Mouse (Mus musculus): ENCODE data around the gene Cdkal1. TPM values are rescaled to one million over a fixed set of nuclear protein-coding genes. Genes with fewer than 3 reads are reported as not detected.

Cdkal1 gene
- polyA plus RNA-seq, 1 experiment, result 6.5 TPM

DNA sequence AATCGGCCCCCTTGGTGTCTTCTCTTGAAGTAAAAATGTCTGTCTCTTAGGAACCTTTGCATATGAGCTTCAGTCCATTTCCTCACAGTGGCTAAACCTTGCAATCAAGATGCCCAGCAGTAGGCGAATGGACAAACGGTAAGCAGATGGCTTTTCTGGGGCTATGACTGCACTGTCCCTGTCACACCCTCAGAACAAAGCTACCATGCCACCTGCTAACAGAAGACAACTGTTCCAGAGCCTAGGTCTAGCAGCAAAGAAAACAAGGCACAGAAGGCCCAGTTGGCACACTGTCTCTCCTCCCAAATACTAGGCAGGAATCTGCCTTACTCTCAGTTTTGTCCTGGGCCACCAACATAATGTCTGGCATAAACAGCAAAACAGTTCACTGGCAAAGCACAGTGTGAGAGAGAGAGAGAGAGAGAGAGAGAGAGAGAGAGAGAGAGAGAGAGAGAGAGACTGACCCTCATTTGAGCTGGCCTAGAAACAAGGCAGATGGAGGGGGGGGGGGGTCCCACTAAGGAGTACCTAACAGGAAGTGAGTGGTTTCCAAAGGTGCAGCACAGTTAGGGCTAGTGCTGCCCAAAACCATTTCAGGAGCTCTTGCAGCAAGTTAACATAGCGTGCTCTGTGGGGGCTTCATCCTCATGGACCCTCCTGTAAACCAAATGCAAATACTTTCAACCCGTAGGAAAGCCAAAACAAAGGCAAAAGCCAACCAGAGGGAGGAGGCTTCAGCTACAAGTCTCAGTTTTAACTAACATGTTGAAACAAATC lies 95.6 kb downstream of the Cdkal1 start:
- TF ChIP-seq CTCF (IDR thresholded peaks at IDR 0.05; ENCODE audit: extremely low read depth, insufficient read depth, low read length) (no peak), POLR2A (IDR thresholded peaks at IDR 0.05; ENCODE audit: extremely low read depth, insufficient read depth, low read length) (no peak)
- no peak overlapping the region for H3K27ac ChIP-seq (ENCODE audit: insufficient read depth, low read length)
- H3K4me3 ChIP-seq (ENCODE audit: insufficient read depth, low read length), result no peak overlapping the region

DNA sequence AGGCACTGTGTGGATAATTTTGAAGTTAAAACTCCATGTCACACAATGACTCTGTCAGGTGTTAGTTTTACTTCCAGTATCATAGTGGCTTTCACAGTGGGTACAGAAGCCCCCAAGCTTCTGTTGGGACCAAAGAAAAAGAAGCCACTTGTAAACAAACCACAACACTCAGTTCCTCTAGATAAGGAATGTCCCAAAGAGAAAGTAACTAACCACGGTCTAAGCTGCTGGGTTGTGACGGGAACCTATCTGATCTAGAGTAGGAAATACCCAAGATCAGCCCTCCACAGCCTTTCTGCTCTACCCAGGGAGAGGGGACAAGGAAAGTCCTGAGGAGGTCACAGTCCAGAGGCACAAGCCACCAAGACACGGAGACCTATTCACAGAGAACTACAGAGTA lies 99.4 kb downstream of the Cdkal1 start:
- H3K27ac ChIP-seq (ENCODE audit: insufficient read depth, low read length), result no peak overlapping the region
- no peak overlapping the region for H3K4me3 ChIP-seq (ENCODE audit: insufficient read depth, low read length)
- TF ChIP-seq CTCF (IDR thresholded peaks at IDR 0.05; ENCODE audit: extremely low read depth, insufficient read depth, low read length), result no peak
- no peak for TF ChIP-seq POLR2A (IDR thresholded peaks at IDR 0.05; ENCODE audit: extremely low read depth, insufficient read depth, low read length)
- H3K4me1 ChIP-seq (ENCODE audit: control insufficient read depth, insufficient read depth, low read length), result no peaks in the 10 kb centered on the region; the same call in 1 of the 2 replicates

More for the DNA sequence above, 95.6 kb downstream of the Cdkal1 start:
- H3K4me1 ChIP-seq (ENCODE audit: control insufficient read depth, insufficient read depth, low read length), result no peaks in the 10 kb centered on the region; the same call in 1 of the 2 replicates

DNA sequence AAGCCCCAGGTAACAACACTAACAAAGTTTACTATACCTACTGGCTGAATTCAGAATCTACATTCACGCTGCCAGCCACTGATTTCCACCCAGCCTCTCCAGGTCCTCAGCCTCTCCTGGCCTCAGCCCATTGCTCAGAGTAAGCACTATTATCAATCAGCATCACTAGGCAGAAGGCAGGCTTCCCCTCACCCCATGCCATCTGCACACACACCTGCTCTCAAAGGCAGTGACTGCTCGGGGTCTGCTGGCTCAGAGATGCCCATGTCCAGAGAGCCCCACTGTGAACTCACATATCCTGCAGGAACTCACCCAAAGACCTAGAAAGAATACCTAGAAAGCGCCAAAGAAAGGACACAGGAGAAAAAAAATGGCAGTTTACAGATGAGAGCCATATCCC lies 102.2 kb downstream of the Cdkal1 start:
- Histone ChIP-seq H3K4me3 (ENCODE audit: insufficient read depth, low read length) (no peak overlapping the region), H3K27ac (ENCODE audit: insufficient read depth, low read length) (no peak overlapping the region), H3K4me1 (ENCODE audit: control insufficient read depth, insufficient read depth, low read length) (no peaks in the 10 kb centered on the region)
- TF ChIP-seq POLR2A (IDR thresholded peaks at IDR 0.05; ENCODE audit: extremely low read depth, insufficient read depth, low read length) (no peak), CTCF (IDR thresholded peaks at IDR 0.05; ENCODE audit: extremely low read depth, insufficient read depth, low read length) (no peak)

DNA sequence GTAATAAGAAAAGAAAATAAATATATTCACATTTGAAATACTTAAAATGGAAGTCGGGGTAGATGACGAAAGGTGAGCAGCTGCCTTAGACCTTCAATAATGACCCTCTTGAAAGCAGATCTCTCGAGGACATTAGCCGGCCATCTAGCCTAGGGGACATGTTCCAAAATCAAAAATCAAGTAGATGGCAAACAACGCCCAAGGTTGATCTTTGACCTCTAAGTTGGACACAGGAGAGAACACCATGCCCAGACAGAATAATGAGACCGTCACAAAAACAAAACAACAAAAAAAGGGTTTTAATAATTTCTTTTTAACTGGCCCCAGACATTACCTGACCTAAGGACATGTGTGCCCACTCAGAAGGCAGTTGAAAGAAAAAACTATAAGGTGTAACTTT lies 103.4 kb downstream of the Cdkal1 start:
- TF ChIP-seq POLR2A (IDR thresholded peaks at IDR 0.05; ENCODE audit: extremely low read depth, insufficient read depth, low read length) (no peak), CTCF (IDR thresholded peaks at IDR 0.05; ENCODE audit: extremely low read depth, insufficient read depth, low read length) (no peak)
- H3K27ac ChIP-seq (ENCODE audit: insufficient read depth, low read length), result no peak overlapping the region
- H3K4me1 ChIP-seq (ENCODE audit: control insufficient read depth, insufficient read depth, low read length), result no peaks in the 10 kb centered on the region; the same call in 1 of the 2 replicates
- H3K4me3 ChIP-seq (ENCODE audit: insufficient read depth, low read length), result no peak overlapping the region

DNA sequence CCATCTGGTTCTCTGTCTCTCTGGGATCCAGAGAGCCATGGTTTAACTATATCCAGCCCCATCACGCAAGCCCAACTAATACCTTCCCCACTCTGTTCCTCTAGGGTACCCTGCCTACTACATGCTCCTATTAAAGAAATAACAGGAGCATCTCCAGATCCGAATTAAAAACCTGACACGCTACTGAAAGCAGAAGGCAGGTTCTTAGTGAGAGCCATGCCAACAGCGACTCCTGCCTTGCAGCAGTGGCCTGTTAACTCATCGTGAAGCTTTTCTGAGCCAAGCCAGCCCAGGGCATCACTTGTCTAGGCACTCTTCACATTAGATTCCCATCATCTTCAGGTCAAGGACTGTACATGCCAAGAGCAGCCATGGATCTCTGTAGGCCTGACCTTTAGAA lies 104.3 kb downstream of the Cdkal1 start:
- H3K4me3 ChIP-seq (ENCODE audit: insufficient read depth, low read length), result no peak overlapping the region
- H3K27ac ChIP-seq (ENCODE audit: insufficient read depth, low read length), result no peak overlapping the region
- H3K4me1 ChIP-seq (ENCODE audit: control insufficient read depth, insufficient read depth, low read length), result no peaks in the 10 kb centered on the region; the same call in 1 of the 2 replicates
- TF ChIP-seq POLR2A (IDR thresholded peaks at IDR 0.05; ENCODE audit: extremely low read depth, insufficient read depth, low read length) (no peak), CTCF (IDR thresholded peaks at IDR 0.05; ENCODE audit: extremely low read depth, insufficient read depth, low read length) (no peak)

DNA sequence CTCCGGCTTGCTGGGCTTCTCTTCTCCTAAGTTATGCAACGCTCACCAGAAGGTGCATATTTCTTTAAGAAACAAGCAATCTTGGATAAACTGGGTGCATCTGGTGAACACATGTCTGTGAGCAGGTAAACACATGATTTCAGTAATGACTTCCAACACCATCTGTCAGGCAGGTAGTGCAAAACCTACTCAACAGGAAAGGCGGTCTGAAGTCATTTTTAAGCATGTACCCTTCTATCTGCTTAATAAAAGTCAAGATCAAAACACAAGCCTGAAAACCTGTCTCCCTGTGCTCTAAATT lies 108.2 kb downstream of the Cdkal1 start:
- TF ChIP-seq CTCF (IDR thresholded peaks at IDR 0.05; ENCODE audit: extremely low read depth, insufficient read depth, low read length), result no peak
- no peak for TF ChIP-seq POLR2A (IDR thresholded peaks at IDR 0.05; ENCODE audit: extremely low read depth, insufficient read depth, low read length)
- no peak overlapping the region for H3K27ac ChIP-seq (ENCODE audit: insufficient read depth, low read length)
- H3K4me1 ChIP-seq (ENCODE audit: control insufficient read depth, insufficient read depth, low read length), result no peaks in the 10 kb centered on the region; the same call in 1 of the 2 replicates
- H3K4me3 ChIP-seq (ENCODE audit: insufficient read depth, low read length), result no peak overlapping the region

DNA sequence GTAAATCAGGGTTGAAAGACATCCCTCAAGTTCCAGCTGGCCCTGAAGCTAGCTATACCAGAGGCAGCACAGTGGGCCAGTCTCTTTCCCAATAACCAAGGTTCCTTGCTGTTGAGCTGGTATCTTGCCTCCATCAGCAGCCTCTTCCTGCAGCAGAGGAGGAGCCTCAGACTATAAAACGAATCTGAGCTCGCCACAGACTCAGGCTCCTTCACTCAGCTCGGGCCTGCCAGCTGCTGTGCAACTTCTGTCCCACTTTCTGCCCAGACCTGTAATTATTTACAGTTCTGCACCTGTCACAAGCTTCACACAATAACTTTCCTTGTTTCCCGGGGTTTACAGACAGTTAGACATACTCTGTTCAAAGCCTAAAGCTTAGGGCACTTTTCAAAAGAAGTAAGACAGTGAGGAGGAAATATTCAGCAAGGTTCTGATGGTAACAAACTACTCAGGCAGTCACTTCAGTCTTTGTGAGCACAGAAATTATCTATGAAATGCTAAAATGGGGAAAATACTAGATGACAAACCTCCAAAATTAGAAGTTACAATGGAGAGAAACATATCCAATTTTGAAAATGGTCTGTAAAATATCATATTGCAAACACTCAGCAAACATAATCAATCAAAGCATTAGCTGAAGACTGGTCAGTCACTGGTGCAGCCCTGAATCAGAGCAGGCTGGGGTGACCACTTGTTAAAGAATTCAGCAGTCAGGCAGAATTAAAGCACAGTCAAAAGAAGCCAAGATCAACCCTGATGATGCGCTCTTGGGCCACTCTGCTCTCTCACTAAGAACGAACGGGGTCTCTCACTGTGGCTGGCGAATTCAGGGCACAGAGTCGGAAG lies 108.8 kb downstream of the Cdkal1 start:
- H3K27ac ChIP-seq (ENCODE audit: insufficient read depth, low read length), result no peak overlapping the region
- no peak overlapping the region for H3K4me3 ChIP-seq (ENCODE audit: insufficient read depth, low read length)
- TF ChIP-seq POLR2A (IDR thresholded peaks at IDR 0.05; ENCODE audit: extremely low read depth, insufficient read depth, low read length), result no peak
- H3K4me1 ChIP-seq (ENCODE audit: control insufficient read depth, insufficient read depth, low read length), result no peaks in the 10 kb centered on the region; the same call in 1 of the 2 replicates

DNA sequence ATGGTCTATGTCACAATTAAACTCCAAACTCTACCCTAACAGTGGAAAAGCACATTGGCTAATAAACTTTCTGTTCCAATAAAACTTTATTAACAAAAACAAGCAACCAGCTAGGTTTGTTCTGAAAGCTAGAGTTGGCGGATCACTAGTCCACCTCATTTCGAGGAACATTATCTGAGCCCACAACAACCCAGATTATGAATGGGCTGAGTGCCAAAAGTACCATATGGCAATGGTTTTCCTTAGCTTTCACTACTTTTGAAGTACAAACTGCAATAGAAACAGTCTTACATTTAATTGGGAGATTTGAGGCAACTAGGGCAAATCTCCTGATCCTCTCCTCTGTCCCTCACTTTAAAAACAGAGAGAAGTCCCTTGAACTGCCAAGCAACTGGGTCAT lies 110.4 kb downstream of the Cdkal1 start:
- no peak for TF ChIP-seq CTCF (IDR thresholded peaks at IDR 0.05; ENCODE audit: extremely low read depth, insufficient read depth, low read length)
- TF ChIP-seq POLR2A (IDR thresholded peaks at IDR 0.05; ENCODE audit: extremely low read depth, insufficient read depth, low read length), result no peak
- H3K4me3 ChIP-seq (ENCODE audit: insufficient read depth, low read length), result no peak overlapping the region
- H3K4me1 ChIP-seq (ENCODE audit: control insufficient read depth, insufficient read depth, low read length), result no peaks in the 10 kb centered on the region; the same call in 1 of the 2 replicates
- H3K27ac ChIP-seq (ENCODE audit: insufficient read depth, low read length), result no peak overlapping the region

DNA sequence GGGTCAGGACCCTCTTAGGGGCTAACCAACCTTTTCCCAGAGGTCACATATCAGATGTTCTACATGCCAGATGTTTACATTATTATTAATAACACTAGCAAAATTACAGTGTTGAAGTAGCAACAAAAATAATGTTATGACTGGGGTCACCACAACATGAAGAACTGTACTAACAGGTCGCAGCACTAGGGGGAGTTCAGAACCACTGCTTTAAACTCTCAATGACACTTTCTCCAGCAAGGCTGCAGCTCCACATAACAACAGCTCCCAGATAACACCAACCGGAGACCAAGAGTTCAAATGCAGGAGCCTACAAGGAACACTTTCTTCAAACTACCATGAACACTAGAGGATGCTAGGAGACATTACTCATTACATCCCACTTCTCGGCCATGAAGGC lies 111.3 kb downstream of the Cdkal1 start:
- Histone ChIP-seq H3K4me1 (ENCODE audit: control insufficient read depth, insufficient read depth, low read length) (no peaks in the 10 kb centered on the region; the same call in 1 of the 2 replicates), H3K27ac (ENCODE audit: insufficient read depth, low read length) (no peak overlapping the region), H3K4me3 (ENCODE audit: insufficient read depth, low read length) (no peak overlapping the region)
- TF ChIP-seq CTCF (IDR thresholded peaks at IDR 0.05; ENCODE audit: extremely low read depth, insufficient read depth, low read length), result no peak
- no peak for TF ChIP-seq POLR2A (IDR thresholded peaks at IDR 0.05; ENCODE audit: extremely low read depth, insufficient read depth, low read length)

DNA sequence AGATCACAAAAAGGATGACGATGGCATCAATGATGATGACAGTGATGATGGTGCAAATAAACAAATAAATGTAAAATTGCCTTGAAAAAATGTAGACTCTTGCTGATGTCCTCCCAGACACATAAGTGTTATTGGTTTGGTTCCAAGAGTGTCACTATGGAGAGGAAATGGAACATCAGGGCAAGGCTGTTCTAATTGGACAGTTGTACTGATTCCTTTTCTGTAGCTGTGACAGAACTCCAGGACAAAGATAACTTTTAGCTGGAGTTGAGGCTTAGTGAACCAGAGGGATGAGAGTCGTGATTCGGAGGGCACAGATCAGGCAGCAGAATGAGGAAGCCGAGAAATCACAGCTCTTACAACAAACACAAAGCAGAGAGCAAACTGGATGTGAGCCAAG lies 111.7 kb downstream of the Cdkal1 start:
- H3K27ac ChIP-seq (ENCODE audit: insufficient read depth, low read length), result no peak overlapping the region
- no peak overlapping the region for H3K4me3 ChIP-seq (ENCODE audit: insufficient read depth, low read length)
- TF ChIP-seq CTCF (IDR thresholded peaks at IDR 0.05; ENCODE audit: extremely low read depth, insufficient read depth, low read length), result no peak
- TF ChIP-seq POLR2A (IDR thresholded peaks at IDR 0.05; ENCODE audit: extremely low read depth, insufficient read depth, low read length), result no peak
- no peaks in the 10 kb centered on the region; the same call in 1 of the 2 replicates for H3K4me1 ChIP-seq (ENCODE audit: control insufficient read depth, insufficient read depth, low read length)
